In genomic region chr4:141663122-141663931, GRCm38 (mm10) we compare ENCODE assay signal across 8 mouse cellular contexts. TPM values are rescaled to one million over a fixed set of nuclear protein-coding genes. Genes with fewer than 3 reads are reported as not detected.
A peak's percentile ranks its signal among the peaks of the same experiment; 100 is the strongest.
DNase-seq lines count a peak whose midpoint lies in the region; ATAC-seq and TF ChIP-seq lines count a peak whose summit lies in the region.

No protein-coding gene starts in this region.

- peak; percentile 41 for DNase-seq in right cerebral cortex, postnatal 25 days
- DNase-seq in right cerebral cortex, adult 2 months (ENCODE audit: low spot score in 2 of 2) = no peak
- peak; percentile 51 to 56 for DNase-seq in cerebellum, postnatal 14 days
- peak; percentile 47 for DNase-seq in gastrocnemius, postnatal 10 days
- peak; percentile 47 for DNase-seq in liver, postnatal 0 days
- DNase-seq in layer of hippocampus, adult 9-10 months (ENCODE audit: low spot score) = no peak

- H3K9ac ChIP-seq in intestine, embryonic 15.5 days = peak overlapping the region; percentile 92
- H3K9ac ChIP-seq in liver, postnatal 0 days (replicated peaks) = peak overlapping the region; percentile 90

- no peaks in the 10 kb centered on the region for H3K9me3 ChIP-seq in intestine, embryonic 15.5 days
- no peaks in the 10 kb centered on the region for H3K9me3 ChIP-seq in liver, postnatal 0 days (ENCODE audit: low read length)

- no peaks in the 10 kb centered on the region for H3K27me3 ChIP-seq in intestine, embryonic 15.5 days (replicated peaks)
- no peaks in the 10 kb centered on the region for H3K27me3 ChIP-seq in liver, postnatal 0 days (ENCODE audit: insufficient read depth, low read length)

- 3% methylated on average over 47 of the region's 47 CpGs for WGBS in intestine, embryonic 15.5 days
- WGBS in liver, postnatal 0 days (ENCODE audit: insufficient replicate concordance) = 4% methylated on average over 44 of the region's 47 CpGs
- 2% methylated on average over 47 of the region's 47 CpGs for WGBS in olfactory bulb, adult 2 months

- no peak for TF ChIP-seq POLR2A in olfactory bulb, adult 2 months (IDR thresholded peaks at IDR 0.05; ENCODE audit: insufficient read depth, low read depth, low read length)

- H3K27ac ChIP-seq in intestine, embryonic 15.5 days = peak overlapping the region; percentile 51
- peak overlapping the region; percentile 81 for H3K27ac ChIP-seq in liver, postnatal 0 days (ENCODE audit: low read depth)
- H3K27ac ChIP-seq in olfactory bulb, adult 2 months (ENCODE audit: insufficient read depth, low read depth, low read length) = 0 out of 2 replicates have a peak overlapping the region, but pooled peaks have one; percentile 39

- peaks cover 12% of the 10 kb centered on the region; the same call in 1 of the 2 replicates for H3K36me3 ChIP-seq in intestine, embryonic 15.5 days
- H3K36me3 ChIP-seq in liver, postnatal 0 days (replicated peaks; ENCODE audit: insufficient read depth, low read length) = no peaks in the 10 kb centered on the region

- TF ChIP-seq CTCF in liver, postnatal 0 days (IDR thresholded peaks at IDR 0.05; ENCODE audit: low read depth) = no peak
- no peak for TF ChIP-seq CTCF in olfactory bulb, adult 2 months (IDR thresholded peaks at IDR 0.05; ENCODE audit: insufficient read depth, low read depth, low read length)

- peak; percentile 35 for ATAC-seq in intestine, embryonic 15.5 days
- peak; percentile 46 for ATAC-seq in liver, postnatal 0 days

- peak overlapping the region; percentile 81 for H3K4me3 ChIP-seq in intestine, embryonic 15.5 days (replicated peaks)
- H3K4me3 ChIP-seq in liver, postnatal 0 days (ENCODE audit: low read depth, low read length) = peak overlapping the region; percentile 85
- H3K4me3 ChIP-seq in olfactory bulb, adult 2 months (ENCODE audit: insufficient read depth, low read depth, low read length) = peak overlapping the region; percentile 82

- H3K4me2 ChIP-seq in intestine, embryonic 15.5 days (replicated peaks) = peak overlapping the region; percentile 90
- peak overlapping the region; percentile 90 for H3K4me2 ChIP-seq in liver, postnatal 0 days (ENCODE audit: low read depth, low read length)

- peaks cover 13% of the 10 kb centered on the region for H3K4me1 ChIP-seq in intestine, embryonic 15.5 days (replicated peaks)
- peaks cover 13% of the 10 kb centered on the region for H3K4me1 ChIP-seq in liver, postnatal 0 days (ENCODE audit: insufficient read depth)
- H3K4me1 ChIP-seq in olfactory bulb, adult 2 months (ENCODE audit: control insufficient read depth, insufficient read depth, low read length) = peaks cover 30% of the 10 kb centered on the region

- TF ChIP-seq EP300 in liver, postnatal 0 days (IDR thresholded peaks at IDR 0.05; ENCODE audit: low read depth) = no peak

RNA-seq across cellular contexts. Expression of gene Plekhm2, which starts 1.4 kb away (rescaled TPM):
- total RNA-seq in gastrocnemius, postnatal 10 days (2021) = 10 to 100 TPM; 26.8 to 29.3 TPM
- 3.9 and 4.5 TPM in 2 replicates for polyA plus RNA-seq in intestine, embryonic 15.5 days (2015; fragmentation: Nextera tagmentation; extraction: Ambion mirVana)
- polyA plus RNA-seq in liver, postnatal 0 days (2015; fragmentation: Nextera tagmentation; extraction: Ambion mirVana) = 1.7 TPM in 2 replicates
- polyA plus RNA-seq in olfactory bulb, adult 2 months (2012; ENCODE audit: insufficient read depth, insufficient read length, low replicate concordance, missing spikeins) = not detected in 2 replicates

RNA-seq across cellular contexts. Expression of gene Rsc1a1, which starts 22.1 kb away (rescaled TPM):
- total RNA-seq in gastrocnemius, postnatal 10 days (2021) = 1 to 10 TPM; 2.8 to 5.5 TPM
- not detected in 2 replicates for polyA plus RNA-seq in intestine, embryonic 15.5 days (2015; fragmentation: Nextera tagmentation; extraction: Ambion mirVana)
- not detected in 2 replicates for polyA plus RNA-seq in liver, postnatal 0 days (2015; fragmentation: Nextera tagmentation; extraction: Ambion mirVana)
- not detected in 2 replicates for polyA plus RNA-seq in olfactory bulb, adult 2 months (2012; ENCODE audit: insufficient read depth, insufficient read length, low replicate concordance, missing spikeins)

RNA-seq across cellular contexts. Expression of gene Slc25a34, which starts 39.7 kb away (rescaled TPM):
- total RNA-seq in gastrocnemius, postnatal 10 days (2021) = 10 to 100 TPM; 10.5 to 12.8 TPM
- polyA plus RNA-seq in intestine, embryonic 15.5 days (2015; fragmentation: Nextera tagmentation; extraction: Ambion mirVana) = 3.3 and 4.3 TPM in 2 replicates
- polyA plus RNA-seq in liver, postnatal 0 days (2015; fragmentation: Nextera tagmentation; extraction: Ambion mirVana) = 0.40 and 0.76 TPM in 2 replicates
- polyA plus RNA-seq in olfactory bulb, adult 2 months (2012; ENCODE audit: insufficient read depth, insufficient read length, low replicate concordance, missing spikeins) = not detected in 2 replicates

RNA-seq across cellular contexts. Expression of gene Tmem82, which starts 44.9 kb away (rescaled TPM):
- 1 to 10 TPM; 1.7 to 2.2 TPM for total RNA-seq in gastrocnemius, postnatal 10 days (2021)
- polyA plus RNA-seq in intestine, embryonic 15.5 days (2015; fragmentation: Nextera tagmentation; extraction: Ambion mirVana) = 18.5 and 21.0 TPM in 2 replicates
- polyA plus RNA-seq in liver, postnatal 0 days (2015; fragmentation: Nextera tagmentation; extraction: Ambion mirVana) = 17.3 and 17.8 TPM in 2 replicates
- polyA plus RNA-seq in olfactory bulb, adult 2 months (2012; ENCODE audit: insufficient read depth, insufficient read length, low replicate concordance, missing spikeins) = not detected in 2 replicates

RNA-seq across cellular contexts. Expression of gene Fblim1, which starts 57.4 kb away (rescaled TPM):
- 1 to 10 TPM; 3.8 to 6.6 TPM for total RNA-seq in gastrocnemius, postnatal 10 days (2021)
- 63.9 and 68.9 TPM in 2 replicates for polyA plus RNA-seq in intestine, embryonic 15.5 days (2015; fragmentation: Nextera tagmentation; extraction: Ambion mirVana)
- 1.5 and 1.8 TPM in 2 replicates for polyA plus RNA-seq in liver, postnatal 0 days (2015; fragmentation: Nextera tagmentation; extraction: Ambion mirVana)
- polyA plus RNA-seq in olfactory bulb, adult 2 months (2012; ENCODE audit: insufficient read depth, insufficient read length, low replicate concordance, missing spikeins) = not detected in 2 replicates

Comparison
In these comparisons a context has a peak if more than half of its experiments do, and no peak if none do; other contexts are left out.
1. DNase-seq: peak in right cerebral cortex, postnatal 25 days (single experiment), cerebellum, postnatal 14 days (2 of 2), gastrocnemius, postnatal 10 days (single experiment) and liver, postnatal 0 days (single experiment); none in right cerebral cortex, adult 2 months (0 of 2) and layer of hippocampus, adult 9-10 months (single experiment).
2. Peak in every context shown above with its lines, with median percentiles within 50 percentile points of each other: H3K27ac ChIP-seq and H3K4me3 ChIP-seq.